Mouse (Mus musculus) cerebellum, adult 9-11 months (tissue): ENCODE measurements at regions not wholly inside any gene's neighbourhood (a gene's known extent, or its start where the extent isn't known, plus 50 kb on each side); places are given as distances from the start of the nearest gene placed in this dataset.

Source experiments
- DNase-seq: peaks from one replicate; pipeline ENCODE4 v3.0.0; 2022

DNA sequence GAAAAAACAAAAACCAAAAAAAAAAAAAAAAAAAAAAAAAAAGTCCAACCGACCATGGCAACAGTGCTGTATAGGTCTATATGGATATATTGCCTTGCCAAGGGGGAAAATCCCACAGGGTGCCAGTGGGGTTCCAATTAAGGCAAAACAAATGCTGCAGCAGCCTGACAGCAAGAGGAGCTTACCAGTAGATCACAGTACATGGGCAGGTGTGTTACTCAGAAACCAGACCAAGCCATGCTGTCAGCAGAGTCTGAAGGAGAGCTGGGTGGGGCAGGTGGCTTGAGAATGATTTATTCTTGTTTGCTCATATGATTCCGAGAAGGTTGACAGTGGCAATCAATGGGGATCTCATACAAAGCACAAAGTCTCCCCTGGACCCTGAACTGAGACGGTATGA lies 645.5 kb downstream of the Nedd1 start:
- no peak for DNase-seq

- no peak for DNase-seq
These were observed 646.8 kb downstream of the Nedd1 start for GRCm38 (mm10) chr10:92075469-92075868.

GRCm38 (mm10) chr10:92074698-92075394 lies 647.4 kb downstream of the Nedd1 start:
- DNase-seq: no peak

DNA sequence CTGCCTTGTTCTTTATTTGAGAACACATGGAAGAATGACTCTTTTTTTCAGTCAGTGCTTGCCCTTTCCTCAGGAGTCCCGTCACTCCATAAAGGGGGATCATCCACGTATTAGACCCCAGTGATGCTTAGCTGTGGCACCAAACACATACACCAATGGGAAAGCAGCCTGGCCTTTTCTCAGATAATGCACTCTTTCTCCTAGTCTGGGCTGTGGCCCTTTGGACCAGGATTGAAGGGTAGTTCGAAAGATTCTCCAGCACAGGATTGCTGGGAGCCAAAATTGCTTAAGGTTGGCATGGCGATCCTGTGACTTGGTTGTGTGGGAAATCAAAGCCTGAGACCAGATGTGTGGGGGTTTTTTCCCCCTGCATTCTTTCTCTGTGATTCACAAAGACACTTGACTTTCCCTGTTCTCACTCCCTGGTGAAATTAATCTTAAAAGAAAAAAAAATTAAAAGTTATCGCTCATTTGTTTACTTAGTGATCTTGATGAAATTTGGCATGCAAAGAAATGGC lies 648.3 kb downstream of the Nedd1 start:
- DNase-seq: no peak

- DNase-seq: peak; percentile 44
These were observed 677.4 kb downstream of the Nedd1 start for GRCm38 (mm10) chr10:92044783-92045182.

DNA sequence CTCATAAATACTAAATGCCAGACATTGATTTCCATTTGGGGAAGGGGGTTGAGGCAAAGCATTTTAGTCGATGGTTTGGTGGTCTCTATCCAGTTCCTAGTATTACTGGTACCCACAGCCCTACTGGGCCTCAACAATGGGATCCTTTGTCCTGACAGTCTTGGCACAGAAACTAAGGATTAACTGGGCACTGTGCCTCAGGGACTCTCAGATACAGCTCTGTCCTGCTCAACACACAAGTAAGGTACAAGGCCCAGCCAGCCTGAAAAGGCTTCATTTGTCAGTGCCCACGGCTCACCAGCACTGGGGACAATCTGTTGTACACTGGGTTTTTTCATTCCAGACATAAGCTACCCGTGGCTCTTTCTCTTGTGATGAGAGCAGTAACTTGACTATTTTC lies 686.0 kb downstream of the Nedd1 start:
- peak; percentile 6 for DNase-seq

- DNase-seq: no peak
These were observed 692.0 kb downstream of the Nedd1 start for GRCm38 (mm10) chr10:92030221-92030620.

GRCm38 (mm10) chr10:92024203-92024602 lies 698.0 kb downstream of the Nedd1 start:
- no peak for DNase-seq

DNA sequence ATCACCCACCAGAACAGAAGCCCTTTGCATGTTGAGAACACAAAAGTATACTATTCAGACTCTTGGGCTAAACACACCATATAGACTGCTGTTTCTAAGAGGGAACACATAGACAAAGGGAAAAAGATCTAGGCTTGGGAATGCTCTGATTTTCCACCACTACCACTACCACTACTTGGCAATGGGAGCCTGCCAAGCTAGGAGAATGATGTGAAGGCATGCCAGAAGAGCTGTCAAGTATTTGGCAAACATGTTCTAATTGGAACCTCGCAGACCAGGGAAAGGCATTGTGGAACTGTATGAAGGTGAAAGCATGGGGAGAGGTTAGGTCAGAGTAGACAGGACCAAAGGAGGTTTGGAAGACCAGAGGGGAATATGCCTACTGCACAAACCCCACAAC lies 701.2 kb downstream of the Nedd1 start:
- no peak for DNase-seq

DNA sequence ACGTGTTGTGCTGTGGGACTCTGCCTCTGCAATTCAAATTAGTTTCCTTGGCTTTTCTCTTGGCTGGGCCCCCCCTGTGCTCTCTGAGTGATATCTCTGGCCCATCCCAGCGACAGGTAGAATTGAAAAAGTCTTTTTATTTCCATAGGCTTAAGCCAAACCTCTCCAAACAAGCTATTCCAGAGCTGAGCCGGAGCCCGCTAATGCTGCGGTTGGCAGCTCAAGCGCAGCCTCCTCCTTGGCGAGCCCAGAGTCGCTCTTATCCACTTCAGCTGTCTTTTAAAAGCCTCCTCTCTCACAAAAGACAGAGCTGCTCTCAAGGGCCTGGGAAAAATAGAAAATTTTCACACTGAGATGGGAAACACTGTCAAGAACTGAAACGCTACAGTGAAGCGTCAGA lies 712.7 kb downstream of the Nedd1 start:
- DNase-seq: no peak

DNA sequence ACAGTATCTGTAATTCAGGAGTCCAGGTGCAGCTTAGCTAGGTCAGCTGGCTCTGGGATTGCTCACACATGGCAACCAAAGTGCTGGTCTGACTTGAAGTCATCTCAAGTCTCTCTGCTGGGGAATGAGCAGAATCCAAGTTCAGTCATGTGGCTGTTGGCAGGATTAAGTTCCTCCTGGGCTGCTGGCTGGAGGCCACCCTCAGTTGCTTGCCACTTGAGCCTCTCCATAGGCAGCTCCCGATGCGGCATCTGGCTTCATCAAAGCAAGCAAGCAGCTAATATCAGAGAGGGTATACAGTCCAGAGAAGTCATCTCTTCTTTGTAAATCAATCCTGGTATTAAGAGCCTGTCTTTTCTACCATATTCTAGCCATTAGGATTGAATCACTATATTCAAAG lies 714.3 kb downstream of the Nedd1 start:
- DNase-seq: peak; percentile 20

- DNase-seq: no peak
These were observed 715.8 kb downstream of the Nedd1 start for GRCm38 (mm10) chr10:92006467-92006866.

GRCm38 (mm10) chr10:91991040-91991439 lies 731.2 kb downstream of the Nedd1 start:
- DNase-seq: no peak

- DNase-seq: no peak
These were observed 733.9 kb downstream of the Nedd1 start for GRCm38 (mm10) chr10:91988364-91988763.

- no peak for DNase-seq
These were observed 742.4 kb downstream of the Nedd1 start for GRCm38 (mm10) chr10:91979841-91980240.

GRCm38 (mm10) chr10:91971951-91972350 lies 750.3 kb downstream of the Nedd1 start:
- DNase-seq: no peak

DNA sequence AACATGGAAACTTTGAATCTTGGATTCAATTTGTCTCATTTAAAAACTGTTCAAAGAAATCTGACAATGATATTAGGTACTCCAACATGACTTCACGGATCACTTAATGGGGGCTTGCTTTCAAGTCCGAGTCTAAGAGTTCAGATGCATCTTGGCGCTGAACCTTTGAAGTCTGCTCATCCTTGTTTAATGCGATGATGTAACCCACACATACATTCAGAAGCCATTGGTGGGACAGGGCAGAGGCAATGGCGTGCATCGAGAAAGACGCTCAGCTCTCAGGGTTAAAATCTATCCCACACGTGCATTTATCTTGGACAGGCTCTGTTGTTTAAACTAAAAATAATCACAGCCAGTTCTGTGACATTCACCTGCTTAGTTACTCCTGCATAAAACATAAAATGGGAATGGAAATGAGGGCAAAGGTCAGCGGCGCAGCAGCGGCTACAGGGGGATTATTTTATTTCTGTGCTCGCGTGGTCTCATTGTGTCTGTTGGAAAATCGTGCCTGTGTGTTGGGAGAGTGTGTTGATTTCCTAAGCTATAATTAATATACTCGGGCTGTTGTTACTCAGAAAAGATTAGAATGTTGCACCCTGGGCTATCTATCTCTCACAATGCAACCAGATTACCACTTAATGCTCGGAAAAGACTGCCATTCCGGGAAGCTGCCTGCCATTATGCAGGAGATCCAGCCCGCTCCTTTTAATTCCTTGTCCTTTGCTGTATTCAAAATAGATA lies 754.5 kb downstream of the Nedd1 start:
- no peak for DNase-seq

DNA sequence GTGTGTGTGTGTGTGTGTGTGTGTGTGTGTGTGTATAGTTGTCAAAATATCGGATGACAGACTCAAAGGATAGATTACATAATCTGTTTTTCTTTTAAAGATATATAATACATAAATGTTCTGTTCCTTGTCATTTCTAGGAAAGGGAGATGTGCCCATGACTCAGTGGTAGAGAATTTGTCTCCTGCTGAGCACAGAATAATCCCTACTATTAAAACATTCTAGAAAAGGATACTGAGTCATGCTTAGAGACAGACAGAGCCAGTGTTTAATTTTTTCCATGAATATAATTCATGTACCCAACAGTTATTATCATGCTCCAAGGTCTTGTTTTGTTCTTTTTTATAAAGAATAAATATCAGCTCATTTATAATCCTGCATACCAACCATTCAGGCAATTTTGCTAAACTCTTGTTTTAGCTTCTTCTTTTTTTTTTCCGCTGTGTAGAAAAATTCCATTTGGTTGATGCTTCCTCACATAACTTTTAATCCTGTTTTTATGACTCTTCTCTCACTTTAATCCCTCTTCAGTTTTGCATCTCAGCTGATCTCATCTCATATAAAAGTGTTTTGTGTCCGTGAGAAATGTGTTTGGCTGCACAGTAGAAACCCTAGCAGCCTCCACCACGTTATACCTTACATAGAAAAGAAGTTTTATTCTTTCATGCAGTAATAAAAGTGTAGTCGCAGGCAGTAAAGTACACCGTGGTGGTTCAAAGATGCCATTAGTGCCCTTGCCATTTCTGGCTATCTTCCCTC lies 762.3 kb downstream of the Nedd1 start:
- no peak for DNase-seq

DNA sequence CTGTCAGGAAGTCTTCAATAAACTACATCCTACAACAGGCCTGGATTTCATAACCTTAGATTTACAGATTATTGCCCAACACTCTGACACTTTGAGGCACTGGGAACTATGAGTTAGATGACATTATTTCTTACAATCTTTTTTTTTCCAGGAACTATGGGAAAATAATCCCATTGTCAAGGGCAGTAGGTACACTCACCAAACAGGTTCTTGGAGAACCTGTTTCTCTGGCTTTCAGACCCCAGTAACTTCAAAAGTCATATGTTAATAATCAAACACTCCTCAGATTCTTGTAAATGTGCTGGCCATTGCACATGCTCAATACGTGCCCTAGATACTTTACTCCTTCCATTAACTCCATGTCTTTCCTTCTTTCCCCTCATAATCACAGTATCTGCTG lies 769.1 kb downstream of the Nedd1 start:
- no peak for DNase-seq

DNA sequence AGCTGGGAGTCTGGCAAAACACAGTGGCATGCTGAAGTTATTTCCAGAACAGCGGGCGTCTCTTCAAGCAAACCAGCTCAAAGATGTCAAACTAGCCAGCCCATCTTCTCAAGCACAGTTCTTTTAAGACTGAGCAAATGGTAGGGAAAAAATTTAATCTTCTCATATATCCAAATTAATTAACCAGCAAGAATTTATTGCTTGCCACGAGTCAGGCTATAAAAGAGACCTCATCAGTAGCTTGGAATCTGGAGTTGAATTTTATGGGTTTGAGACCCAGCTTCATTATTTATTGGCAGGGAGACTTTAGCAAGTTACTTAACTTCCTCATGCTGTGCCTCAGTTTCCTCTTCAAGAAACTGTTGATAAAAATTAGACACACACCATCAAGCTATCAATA lies 742.5 kb upstream of the Tmpo start:
- no peak for DNase-seq

DNA sequence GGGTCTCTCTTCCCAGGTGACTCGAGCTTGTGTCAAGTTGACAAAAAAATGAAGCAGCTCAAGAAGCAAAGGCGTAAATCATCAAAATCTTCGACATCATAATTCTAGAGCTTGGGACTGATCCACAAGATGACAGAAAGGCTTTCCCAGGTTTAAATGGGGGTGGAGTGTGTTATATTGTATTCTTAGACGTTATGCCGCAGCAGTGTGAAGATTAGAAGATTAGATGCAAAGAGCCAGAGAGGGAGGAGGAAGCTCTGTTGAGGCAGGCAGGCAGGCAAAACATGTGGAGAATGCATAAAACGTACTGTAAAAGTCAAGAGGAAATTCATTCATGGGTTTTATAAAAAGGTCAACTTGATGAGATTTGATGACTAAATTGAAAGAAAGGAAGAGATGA lies 708.7 kb upstream of the Tmpo start:
- DNase-seq: no peak

- peak; percentile 7 for DNase-seq
These were observed 707.4 kb upstream of the Tmpo start for GRCm38 (mm10) chr10:91888537-91888936.

- DNase-seq: no peak
These were observed 702.0 kb upstream of the Tmpo start for GRCm38 (mm10) chr10:91883155-91883554.

- no peak for DNase-seq
These were observed 701.4 kb upstream of the Tmpo start for GRCm38 (mm10) chr10:91882481-91882880.
